Mouse (Mus musculus): Measurements from ENCODE around the gene Pjvk. TPM values are rescaled to one million over a fixed set of nuclear protein-coding genes. Genes with fewer than 3 reads are reported as not detected.

Pjvk gene
- total RNA-seq, 2 experiments from 2014 or later: not detected

- DNase-seq: no peak
Measured at GRCm38 (mm10) chr2:76671641-76672040, 23.4 kb downstream of the Pjvk start.

- no peak for DNase-seq
Measured at GRCm38 (mm10) chr2:76672134-76672745, 24.0 kb downstream of the Pjvk start.

DNA sequence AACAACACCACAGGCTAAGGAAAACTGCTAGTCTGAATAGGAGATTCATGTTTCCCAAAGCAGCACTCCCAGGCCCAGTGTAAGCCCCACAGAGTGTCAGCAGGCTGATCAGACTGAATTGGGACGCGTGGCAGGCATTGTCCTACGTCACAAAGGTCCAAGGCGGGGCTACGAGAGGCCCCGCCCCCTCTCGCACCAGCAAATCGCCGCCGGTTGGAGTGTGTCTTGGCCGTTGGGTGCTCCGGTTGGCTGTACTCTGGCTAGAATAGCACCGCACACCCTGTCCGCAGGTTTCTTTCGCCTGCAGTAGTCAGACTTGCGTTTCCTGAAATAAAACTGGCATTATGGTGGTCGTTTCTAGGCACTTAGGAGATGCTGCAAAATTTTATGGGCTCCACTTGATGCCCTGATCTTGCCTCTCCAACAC is 24.7 kb downstream of the Pjvk start, which contains the start of gene Fkbp7:
Gene Fkbp7 (minus strand): TSS at position 151 of the 427 bp plus-strand sequence.
- peak; percentile 93 for DNase-seq

DNA sequence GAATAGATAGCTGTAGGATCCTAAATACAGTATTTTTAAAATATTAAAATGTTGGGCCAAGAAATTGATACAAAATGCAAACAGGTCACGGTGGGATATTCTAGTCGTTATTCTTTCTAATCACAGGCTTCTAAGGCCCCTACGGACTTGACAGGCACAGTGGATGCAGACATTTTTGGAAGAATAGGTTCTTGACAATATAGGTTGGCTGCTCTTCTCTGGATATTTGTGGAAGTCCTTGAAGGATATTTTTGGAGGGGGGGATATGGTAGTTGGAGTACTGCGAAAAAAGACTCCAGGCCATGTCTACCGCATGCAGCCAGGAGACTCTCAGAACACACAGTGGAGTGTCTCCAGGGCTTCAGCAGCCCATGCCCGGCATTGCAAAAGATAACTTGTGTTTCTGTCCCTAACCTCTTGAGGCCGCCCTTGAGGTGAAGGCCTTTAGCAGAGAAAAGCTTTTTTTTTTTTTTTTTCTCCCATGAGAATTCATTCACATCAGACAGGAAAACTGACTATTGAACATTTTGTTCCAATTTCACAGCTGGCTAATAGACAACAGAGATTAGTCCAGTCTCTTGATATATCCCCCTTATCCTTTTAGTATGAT is 25.3 kb downstream of the Pjvk start:
- peak; percentile 62 for DNase-seq

DNA sequence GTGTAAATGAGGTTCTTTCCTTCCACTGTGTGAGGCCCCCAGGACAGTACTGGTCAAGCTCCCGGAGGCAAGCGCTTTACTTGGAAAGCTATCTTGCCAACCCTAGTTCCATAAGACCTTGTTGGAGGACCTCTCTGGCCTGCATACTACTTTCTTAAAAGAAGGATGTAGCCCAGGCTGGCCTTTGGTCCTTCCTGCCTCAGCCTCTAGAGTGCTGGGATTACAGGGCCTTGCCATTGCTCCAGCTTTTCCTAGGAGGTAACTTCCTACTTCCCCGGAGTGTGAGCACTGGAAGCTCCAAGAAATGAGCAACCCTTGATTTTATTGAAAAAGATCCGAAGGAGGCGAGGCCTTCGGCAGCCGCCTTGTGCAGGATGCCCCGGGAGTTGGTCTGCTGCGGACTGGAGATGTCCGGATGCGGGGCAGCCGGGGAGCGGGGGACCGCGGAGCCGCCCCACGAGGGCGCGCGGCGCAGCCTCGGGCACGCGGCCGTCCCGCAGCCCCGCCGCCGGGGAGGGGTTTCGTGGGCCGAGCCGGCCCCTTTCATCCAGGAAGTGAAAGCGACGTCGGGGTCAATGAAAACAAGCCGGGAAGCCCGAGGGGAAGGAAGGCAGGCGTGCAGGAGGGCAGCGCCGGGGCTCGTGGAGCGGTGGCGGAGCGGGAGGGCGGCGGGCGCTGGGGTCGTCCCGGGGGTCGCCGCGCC is 26.6 kb downstream of the Pjvk start, which contains the start of gene Plekha3:
Gene Plekha3 (plus strand): TSS at position 557 of the 703 bp plus-strand sequence.
- DNase-seq: peak; percentile 85

GRCm38 (mm10) chr2:76675451-76675850 is 27.2 kb downstream of the Pjvk start:
- peak; percentile 25 for DNase-seq

GRCm38 (mm10) chr2:76675949-76676348 is 27.7 kb downstream of the Pjvk start:
- no peak for DNase-seq

DNA sequence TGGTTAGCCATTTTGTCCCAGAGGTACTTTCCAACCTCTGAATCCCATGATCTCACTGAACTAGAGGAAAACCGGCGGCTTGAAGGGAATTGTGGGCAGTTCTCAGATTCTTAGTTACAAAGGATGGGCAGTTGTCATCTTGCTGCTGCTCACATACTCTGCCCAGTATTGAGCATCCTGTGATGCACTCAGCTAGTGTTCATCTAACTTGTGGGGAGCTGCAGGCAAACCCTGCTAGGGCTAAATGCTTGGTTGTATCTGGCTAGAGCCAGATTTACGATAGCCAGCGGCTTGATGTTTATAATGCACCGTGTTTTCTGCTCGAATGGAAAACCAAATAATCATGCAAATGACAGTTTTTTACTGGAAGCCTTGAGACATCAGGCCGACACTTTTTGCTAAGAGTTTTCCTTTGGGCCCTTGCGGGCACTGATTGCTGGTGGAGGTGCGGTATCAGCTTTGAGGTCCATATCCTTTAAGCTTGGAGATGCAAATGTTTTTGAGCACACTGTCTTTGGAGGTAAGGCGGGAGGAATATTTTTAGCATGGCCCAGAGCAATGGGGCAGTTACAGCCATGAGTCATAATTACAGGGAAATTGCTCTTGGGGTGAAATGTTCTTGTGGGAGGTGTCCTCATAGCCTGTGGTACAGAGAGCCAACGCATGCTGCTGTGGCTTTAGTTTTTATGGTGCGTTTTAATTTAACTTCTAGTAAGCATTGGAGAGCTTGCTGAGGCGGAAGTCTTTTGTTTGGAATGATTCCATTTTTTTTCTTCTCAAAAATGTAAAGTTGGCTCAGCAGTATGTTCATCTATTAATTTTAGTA is 28.3 kb downstream of the Pjvk start:
- DNase-seq: no peak

DNA sequence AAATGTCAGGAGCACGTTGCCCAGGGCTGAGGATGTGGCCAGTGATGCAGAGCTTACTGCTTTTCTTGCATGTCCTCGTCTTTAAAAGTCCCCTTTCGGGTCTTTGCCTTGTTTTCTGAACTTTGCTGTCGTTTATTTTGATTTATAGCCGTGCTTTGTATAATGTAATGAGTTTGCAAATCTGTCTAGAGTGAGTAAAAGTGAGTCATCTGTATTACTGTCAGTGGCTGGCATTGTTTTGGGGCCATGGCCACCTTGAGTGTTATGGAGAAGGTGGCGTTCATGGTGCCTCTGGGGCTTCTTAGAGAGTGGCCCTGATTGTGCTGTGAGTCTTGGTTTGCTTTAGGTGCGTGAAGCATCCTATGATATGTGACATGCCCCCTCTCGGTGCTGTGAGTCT is 34.0 kb downstream of the Pjvk start:
- DNase-seq: no peak

GRCm38 (mm10) chr2:76686986-76687385 is 38.7 kb downstream of the Pjvk start:
- no peak for DNase-seq

DNA sequence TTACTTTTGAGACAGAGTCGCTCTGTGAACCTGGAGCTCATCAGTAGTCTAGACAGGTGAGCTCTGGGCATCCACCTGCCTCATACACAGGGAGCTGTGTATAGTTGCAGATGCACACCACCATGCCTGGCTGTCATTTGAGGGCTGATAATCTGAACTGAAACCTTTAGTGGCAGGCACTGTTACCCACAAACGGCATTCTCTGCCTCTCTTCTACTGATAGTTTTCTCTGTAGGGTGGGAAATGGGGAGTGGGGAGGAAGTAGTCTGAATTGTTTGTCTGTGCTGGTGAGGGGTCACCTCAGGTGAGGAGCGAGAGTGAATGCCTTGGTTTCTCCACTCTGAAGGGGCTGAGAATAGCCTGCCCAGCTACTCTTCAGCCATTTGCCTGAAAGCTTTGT is 39.3 kb downstream of the Pjvk start:
- DNase-seq: no peak

DNA sequence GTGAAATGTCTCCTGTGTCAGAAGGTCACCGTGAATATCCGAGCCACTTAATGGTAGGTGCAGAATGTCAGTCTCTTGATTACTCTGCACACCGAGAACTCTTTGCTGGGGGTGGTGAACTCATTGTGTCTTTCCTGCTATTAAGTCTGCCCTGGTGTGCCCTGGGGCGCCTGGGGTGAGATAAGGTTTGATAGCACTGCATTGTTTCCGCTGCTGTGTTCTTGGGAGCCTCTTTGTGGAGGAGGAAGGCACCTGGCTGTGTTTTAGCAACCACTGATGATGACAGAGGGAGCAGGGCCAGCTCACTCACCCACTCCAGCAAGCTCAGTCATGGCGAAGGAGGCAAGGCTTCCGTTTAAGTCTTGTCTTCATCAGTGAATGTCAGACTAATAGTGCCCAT is 39.9 kb downstream of the Pjvk start:
- no peak for DNase-seq

DNA sequence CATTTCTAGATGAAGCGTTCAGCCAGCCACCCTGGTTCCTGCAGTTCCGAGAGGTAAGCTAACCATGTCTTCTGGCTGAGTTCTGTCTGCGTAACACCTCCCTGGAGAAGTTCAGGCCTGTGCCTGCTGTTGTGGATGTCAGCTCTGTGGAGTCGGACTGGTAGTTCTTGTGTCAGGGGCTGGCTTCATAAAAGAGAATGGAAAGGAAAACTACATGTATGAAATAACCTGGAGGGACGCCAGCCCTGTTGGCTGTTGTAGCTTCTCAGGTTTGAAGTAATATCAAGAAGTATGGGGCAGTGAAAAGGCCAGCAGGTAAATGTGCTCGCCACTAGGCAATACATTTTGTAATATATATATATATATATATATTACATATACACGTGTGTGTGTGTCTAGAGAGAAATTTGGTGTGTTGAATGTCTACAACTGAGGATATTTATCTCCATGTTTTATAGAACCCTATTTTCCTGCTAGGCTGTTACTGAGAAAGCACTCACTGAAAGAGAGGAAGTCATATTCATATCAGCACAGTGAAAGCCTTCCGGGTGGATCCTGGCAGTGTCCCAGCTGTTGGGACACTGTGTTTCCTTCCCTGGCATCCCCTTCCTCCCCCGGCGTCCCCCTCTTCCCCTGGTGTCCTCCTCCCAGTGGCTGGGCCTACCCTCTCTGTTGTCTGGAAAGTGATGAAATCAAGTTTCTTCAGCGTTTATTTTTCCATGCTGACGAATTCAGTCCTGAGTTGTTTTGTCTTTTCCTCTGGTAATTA is 42.3 kb downstream of the Pjvk start:
- DNase-seq: peak; percentile 63

GRCm38 (mm10) chr2:76693765-76694164 is 45.5 kb downstream of the Pjvk start:
- no peak for DNase-seq

DNA sequence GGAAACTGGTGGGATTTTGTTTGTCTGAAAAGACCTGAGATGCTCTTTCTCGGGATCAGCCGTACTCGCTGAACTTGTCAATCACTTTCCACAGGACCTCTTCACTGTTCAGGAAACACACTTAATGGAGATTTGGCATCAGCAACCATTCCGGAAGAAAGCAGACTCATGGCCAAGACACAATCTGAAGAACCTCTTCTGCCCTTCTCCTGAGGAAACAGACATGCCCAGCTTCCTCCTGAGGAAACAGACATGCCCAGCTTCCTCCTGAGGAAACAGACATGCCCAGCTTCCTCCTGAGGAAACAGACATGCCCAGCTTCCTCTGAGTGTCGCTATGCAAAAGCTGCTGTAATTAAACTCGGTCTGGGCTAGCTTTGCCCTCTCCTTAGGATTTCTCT is 47.0 kb downstream of the Pjvk start:
- no peak for DNase-seq

GRCm38 (mm10) chr2:76702188-76702587 is 53.9 kb downstream of the Pjvk start:
- DNase-seq: no peak

DNA sequence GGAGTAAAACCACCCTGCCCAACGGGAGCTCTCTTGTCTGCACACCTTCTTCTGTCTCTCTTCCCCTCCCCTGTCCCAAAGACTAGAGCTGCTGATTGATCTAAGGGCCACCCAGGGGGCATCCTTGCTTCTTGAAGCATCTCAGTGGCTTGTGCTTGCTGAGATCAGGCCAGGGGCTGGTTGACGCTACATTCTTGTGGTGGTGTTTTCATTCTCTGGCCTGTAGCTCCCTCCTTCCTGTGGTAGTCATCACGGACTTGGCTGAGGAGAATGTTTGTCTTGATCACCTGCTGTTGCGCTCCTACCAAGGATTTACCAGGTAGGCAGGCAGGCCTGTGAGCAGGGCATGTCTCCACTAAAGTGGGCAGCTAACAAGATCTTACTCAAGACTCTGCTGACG is 54.5 kb downstream of the Pjvk start:
- no peak for DNase-seq

DNA sequence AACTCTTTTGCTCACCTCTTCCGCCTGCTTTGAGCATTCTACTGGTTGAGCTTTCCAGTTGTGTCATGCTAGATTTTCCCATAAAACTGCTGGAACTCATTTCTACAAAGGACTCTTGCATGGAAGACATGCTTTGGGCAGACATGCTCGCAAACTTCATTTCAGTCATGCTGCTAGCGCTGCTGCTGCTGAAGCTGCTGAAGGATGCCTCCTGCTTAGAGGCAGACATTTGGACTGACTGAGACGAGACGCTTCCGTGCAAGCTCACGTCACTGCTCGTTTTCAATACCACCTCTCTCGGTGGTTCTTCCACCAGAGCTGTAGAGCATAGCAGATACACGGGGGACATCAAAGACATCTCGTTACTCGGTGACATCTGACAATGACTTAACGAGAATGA is 57.4 kb downstream of the Pjvk start:
- no peak for DNase-seq

Measured in heart, postnatal 4 days (tissue).